Mouse (Mus musculus): ENCODE measurements around the gene 2610318N02Rik. TPM values are rescaled to one million over a fixed set of nuclear protein-coding genes. Genes with fewer than 3 reads are reported as not detected.

The 2610318N02Rik gene
- polyA plus RNA-seq, 1 experiment from 2014 or later = 56.8 TPM

GRCm38 (mm10) chr16:17147391-17147929 lies 22.5 kb upstream of the 2610318N02Rik start:
- Histone ChIP-seq H3K9me3 (ENCODE audit: control insufficient read depth, low read length) (no peaks in the 10 kb centered on the region), H3K4me2 (peak overlapping the region; percentile 88), H3K4me3 (ENCODE audit: low read depth, low read length) (peak overlapping the region; percentile 71), H3K36me3 (ENCODE audit: control insufficient read depth, insufficient read depth, low read length) (no peaks in the 10 kb centered on the region; the same call in 1 of the 2 replicates), H3K9ac (ENCODE audit: low read depth, low read length) (peak overlapping the region; percentile 75), H3K27me3 (replicated peaks; ENCODE audit: control insufficient read depth, insufficient read depth, low read length) (no peaks in the 10 kb centered on the region), H3K27ac (ENCODE audit: low read depth, low read length) (peak overlapping the region; percentile 40; the same call in 1 of the 2 replicates), H3K4me1 (replicated peaks; ENCODE audit: control insufficient read depth, insufficient read depth, low read length) (peaks cover 10% of the 10 kb centered on the region)
- DNase-seq (ENCODE audit: low spot score) (peak; percentile 70), ATAC-seq (replicated peaks; ENCODE audit: low FRiP score) (peak; percentile 19)
- WGBS = under 1% methylated on average over 41 of the region's 41 CpGs

- H3K27ac ChIP-seq (ENCODE audit: low read depth, low read length) = peak within 1 kb of the TSS; percentile 40; the same call in 1 of the 2 replicates
- ATAC-seq (replicated peaks; ENCODE audit: low FRiP score) (peak; percentile 82), DNase-seq (ENCODE audit: low spot score) (peak; percentile 87)
- under 1% methylated on average over 34 of the region's 34 CpGs for WGBS
- peaks cover 10% of the 10 kb centered on the region for H3K4me1 ChIP-seq (replicated peaks; ENCODE audit: control insufficient read depth, insufficient read depth, low read length)
- peak within 1 kb of the TSS; percentile 88 for H3K4me2 ChIP-seq
- no peaks in the 10 kb centered on the region for H3K27me3 ChIP-seq (replicated peaks; ENCODE audit: control insufficient read depth, insufficient read depth, low read length)
- peak within 1 kb of the TSS; percentile 75 for H3K9ac ChIP-seq (ENCODE audit: low read depth, low read length)
- peak within 1 kb of the TSS; percentile 71 for H3K4me3 ChIP-seq (ENCODE audit: low read depth, low read length)
- H3K36me3 ChIP-seq (ENCODE audit: control insufficient read depth, insufficient read depth, low read length) = no peaks in the 10 kb centered on the region
- H3K9me3 ChIP-seq (ENCODE audit: control insufficient read depth, low read length) = no peaks in the 10 kb centered on the region
Measured at GRCm38 (mm10) chr16:17146772-17147235, 21.8 kb upstream of the 2610318N02Rik start, which contains the start of gene Ccdc116. Gene Ccdc116, minus strand, starts transcription at chr16:17147229.

- Histone ChIP-seq H3K27me3 (replicated peaks; ENCODE audit: control insufficient read depth, insufficient read depth, low read length) (no peaks in the 10 kb centered on the region), H3K4me2 (no peak within 1 kb of the TSS), H3K9ac (ENCODE audit: low read depth, low read length) (no peak within 1 kb of the TSS), H3K36me3 (ENCODE audit: control insufficient read depth, insufficient read depth, low read length) (no peaks in the 10 kb centered on the region), H3K4me1 (replicated peaks; ENCODE audit: control insufficient read depth, insufficient read depth, low read length) (peaks cover 10% of the 10 kb centered on the region), H3K27ac (ENCODE audit: low read depth, low read length) (no peak within 1 kb of the TSS), H3K9me3 (ENCODE audit: control insufficient read depth, low read length) (no peaks in the 10 kb centered on the region), H3K4me3 (ENCODE audit: low read depth, low read length) (no peak within 1 kb of the TSS)
- DNase-seq (ENCODE audit: low spot score) (peak; percentile 44), ATAC-seq (replicated peaks; ENCODE audit: low FRiP score) (0 out of 2 replicates have a peak, but pooled peaks have one; percentile 39)
- WGBS = 26% methylated on average over 7 of the region's 7 CpGs
Measured at GRCm38 (mm10) chr16:17144339-17144738, 19.4 kb upstream of the 2610318N02Rik start, which contains the start of gene Ydjc. Gene Ydjc, plus strand, starts transcription at chr16:17144621.

GRCm38 (mm10) chr16:17137355-17137754 lies 12.4 kb upstream of the 2610318N02Rik start:
- Histone ChIP-seq H3K4me2 (no peak overlapping the region), H3K27me3 (replicated peaks; ENCODE audit: control insufficient read depth, insufficient read depth, low read length) (no peaks in the 10 kb centered on the region), H3K9me3 (ENCODE audit: control insufficient read depth, low read length) (no peaks in the 10 kb centered on the region), H3K4me1 (replicated peaks; ENCODE audit: control insufficient read depth, insufficient read depth, low read length) (peaks cover 4% of the 10 kb centered on the region; the same call in 1 of the 2 replicates), H3K36me3 (ENCODE audit: control insufficient read depth, insufficient read depth, low read length) (no peaks in the 10 kb centered on the region), H3K27ac (ENCODE audit: low read depth, low read length) (no peak overlapping the region), H3K4me3 (ENCODE audit: low read depth, low read length) (no peak overlapping the region), H3K9ac (ENCODE audit: low read depth, low read length) (no peak overlapping the region)
- WGBS = 82% methylated on average over 15 of the region's 15 CpGs
- DNase-seq (ENCODE audit: low spot score) (no peak), ATAC-seq (replicated peaks; ENCODE audit: low FRiP score) (no peak)

- Histone ChIP-seq H3K27ac (ENCODE audit: low read depth, low read length) (peak overlapping the region; percentile 52), H3K27me3 (replicated peaks; ENCODE audit: control insufficient read depth, insufficient read depth, low read length) (no peaks in the 10 kb centered on the region), H3K4me1 (replicated peaks; ENCODE audit: control insufficient read depth, insufficient read depth, low read length) (peaks cover 11% of the 10 kb centered on the region; the same call in 1 of the 2 replicates), H3K36me3 (ENCODE audit: control insufficient read depth, insufficient read depth, low read length) (no peaks in the 10 kb centered on the region), H3K9me3 (ENCODE audit: control insufficient read depth, low read length) (no peaks in the 10 kb centered on the region), H3K4me2 (peak overlapping the region; percentile 92), H3K4me3 (ENCODE audit: low read depth, low read length) (peak overlapping the region; percentile 76), H3K9ac (ENCODE audit: low read depth, low read length) (peak overlapping the region; percentile 74)
- no peak for DNase-seq (ENCODE audit: low spot score)
- WGBS = 49% methylated on average over 7 of the region's 7 CpGs
- ATAC-seq (replicated peaks; ENCODE audit: low FRiP score) = no peak
Measured at GRCm38 (mm10) chr16:17132906-17133200, 7.9 kb upstream of the 2610318N02Rik start.

- H3K9ac ChIP-seq (ENCODE audit: low read depth, low read length) = peak within 1 kb of the TSS; percentile 78
- ATAC-seq (replicated peaks; ENCODE audit: low FRiP score) (peak; percentile 97), DNase-seq (ENCODE audit: low spot score) (peak; percentile 99)
- peak within 1 kb of the TSS; percentile 59 for H3K27ac ChIP-seq (ENCODE audit: low read depth, low read length)
- peaks cover 11% of the 10 kb centered on the region; the same call in 1 of the 2 replicates for H3K4me1 ChIP-seq (replicated peaks; ENCODE audit: control insufficient read depth, insufficient read depth, low read length)
- under 1% methylated on average over 47 of the region's 47 CpGs for WGBS
- H3K27me3 ChIP-seq (replicated peaks; ENCODE audit: control insufficient read depth, insufficient read depth, low read length) = no peaks in the 10 kb centered on the region
- H3K4me2 ChIP-seq = peak within 1 kb of the TSS; percentile 92
- peak within 1 kb of the TSS; percentile 76 for H3K4me3 ChIP-seq (ENCODE audit: low read depth, low read length)
- no peaks in the 10 kb centered on the region for H3K9me3 ChIP-seq (ENCODE audit: control insufficient read depth, low read length)
- H3K36me3 ChIP-seq (ENCODE audit: control insufficient read depth, insufficient read depth, low read length) = no peaks in the 10 kb centered on the region
Measured at GRCm38 (mm10) chr16:17132089-17132905, 7.3 kb upstream of the 2610318N02Rik start, which contains the start of gene Sdf2l1. Gene Sdf2l1, minus strand, starts transcription at chr16:17132383.

- Histone ChIP-seq H3K9me3 (ENCODE audit: control insufficient read depth, low read length) (no peaks in the 10 kb centered on the region), H3K9ac (ENCODE audit: low read depth, low read length) (peak overlapping the region; percentile 78), H3K36me3 (ENCODE audit: control insufficient read depth, insufficient read depth, low read length) (no peaks in the 10 kb centered on the region), H3K27ac (ENCODE audit: low read depth, low read length) (peak overlapping the region; percentile 59), H3K27me3 (replicated peaks; ENCODE audit: control insufficient read depth, insufficient read depth, low read length) (no peaks in the 10 kb centered on the region), H3K4me2 (peak overlapping the region; percentile 92), H3K4me3 (ENCODE audit: low read depth, low read length) (peak overlapping the region; percentile 76), H3K4me1 (replicated peaks; ENCODE audit: control insufficient read depth, insufficient read depth, low read length) (peaks cover 11% of the 10 kb centered on the region; the same call in 1 of the 2 replicates)
- ATAC-seq (replicated peaks; ENCODE audit: low FRiP score) = peak; percentile 1; the same call in 1 of the 2 replicates
- WGBS = 3% methylated on average over 43 of the region's 43 CpGs
- peak; percentile 60 for DNase-seq (ENCODE audit: low spot score)
Measured at GRCm38 (mm10) chr16:17131191-17132088, 6.5 kb upstream of the 2610318N02Rik start.

GRCm38 (mm10) chr16:17127292-17127691 lies 2.3 kb upstream of the 2610318N02Rik start:
- no peak overlapping the region for H3K9ac ChIP-seq (ENCODE audit: low read depth, low read length)
- peaks cover 7% of the 10 kb centered on the region; the same call in 1 of the 2 replicates for H3K36me3 ChIP-seq (ENCODE audit: control insufficient read depth, insufficient read depth, low read length)
- H3K27ac ChIP-seq (ENCODE audit: low read depth, low read length) = no peak overlapping the region
- DNase-seq (ENCODE audit: low spot score) = no peak
- 76% methylated on average over 1 of the region's 1 CpGs for WGBS
- H3K9me3 ChIP-seq (ENCODE audit: control insufficient read depth, low read length) = no peaks in the 10 kb centered on the region
- H3K27me3 ChIP-seq (replicated peaks; ENCODE audit: control insufficient read depth, insufficient read depth, low read length) = no peaks in the 10 kb centered on the region
- no peak for ATAC-seq (replicated peaks; ENCODE audit: low FRiP score)
- H3K4me2 ChIP-seq = no peak overlapping the region
- H3K4me3 ChIP-seq (ENCODE audit: low read depth, low read length) = no peak overlapping the region
- peaks cover 18% of the 10 kb centered on the region for H3K4me1 ChIP-seq (replicated peaks; ENCODE audit: control insufficient read depth, insufficient read depth, low read length)
